Mouse (Mus musculus): ENCODE measurements around the gene Scpep1. TPM values are rescaled to one million over a fixed set of nuclear protein-coding genes. Genes with fewer than 3 reads are reported as not detected.

Gene Scpep1
- 10 to 100 TPM; 11.6 to 30.5 TPM for polyA plus RNA-seq (2017; shearing (Covaris generic))

GRCm38 (mm10) chr11:88955217-88955969, at the start of gene Scpep1:
Scpep1 (minus strand) TSS chr11:88955465.

DNA sequence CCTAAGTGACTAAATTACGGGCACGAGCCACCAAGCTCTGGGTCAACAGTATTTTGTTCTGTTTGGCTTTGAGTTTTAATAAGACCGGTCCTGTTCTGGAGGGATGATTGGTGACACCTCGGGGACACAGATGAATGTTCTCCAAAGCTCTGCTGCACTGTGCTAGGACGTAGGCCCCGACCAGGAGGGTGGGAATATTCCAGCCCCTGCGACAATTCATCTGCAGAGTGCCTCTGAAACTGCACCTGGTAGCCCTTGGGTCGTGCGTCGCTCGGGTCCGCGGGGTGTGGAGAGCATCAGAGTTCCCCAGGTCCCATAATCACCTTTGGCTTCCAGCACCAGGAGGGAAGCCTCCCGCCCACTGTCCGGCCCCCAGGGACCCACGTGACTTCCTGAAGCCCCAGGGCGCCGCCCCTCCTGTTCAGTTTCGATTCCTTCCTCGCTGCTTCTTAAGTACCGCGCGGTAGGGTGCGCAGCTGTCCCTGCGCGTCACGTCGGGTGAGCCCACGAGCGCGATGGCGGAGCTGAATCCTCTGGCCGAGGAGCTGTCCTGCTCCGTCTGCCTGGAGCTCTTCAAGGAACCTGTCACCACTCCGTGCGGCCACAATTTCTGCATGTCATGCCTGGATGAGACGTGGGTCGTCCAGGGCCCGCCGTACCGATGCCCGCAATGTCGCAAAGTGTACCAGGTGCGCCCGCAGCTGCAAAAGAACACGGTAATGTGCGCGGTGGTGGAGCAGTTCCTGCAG, 43.9 kb upstream of the Scpep1 start, which contains the start of gene Trim25:
Trim25 (plus strand) TSS at position 403 of the 749 bp plus-strand sequence.

DNA sequence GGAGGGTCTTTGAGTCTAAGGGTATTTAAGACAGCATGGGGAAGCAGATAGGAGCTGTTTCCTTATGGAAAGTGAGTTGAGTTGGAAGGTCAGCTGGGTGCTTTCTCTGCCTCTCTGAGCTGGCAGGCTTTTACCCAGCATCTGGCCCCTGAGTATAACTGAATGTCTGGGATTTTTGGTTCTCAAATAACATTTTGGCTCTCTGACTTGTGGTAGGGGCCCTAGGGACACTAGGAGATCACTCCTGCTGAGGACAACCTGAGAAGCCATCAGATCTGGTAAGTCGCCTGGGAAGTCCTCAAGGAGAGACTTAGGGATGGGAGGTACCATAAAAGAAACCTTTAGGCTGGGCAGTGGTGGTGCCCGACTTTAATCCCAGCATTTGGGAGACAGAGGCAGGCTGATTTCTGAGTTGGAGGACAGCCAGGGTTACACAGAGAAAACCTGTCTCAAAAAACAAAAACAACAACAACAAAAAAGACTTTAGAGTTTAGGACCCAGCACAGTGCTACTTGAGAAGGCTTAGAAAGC, 15.0 kb upstream of the Scpep1 start, which contains the start of gene Coil:
Coil (plus strand) TSS at position 51 of the 531 bp plus-strand sequence.

GRCm38 (mm10) chr11:88966881-88967361, 11.7 kb upstream of the Scpep1 start, which contains the start of gene Elobl:
Elobl (minus strand) TSS chr11:88966931.

Other genes starting within 250 kb of the Scpep1 start
- gene Msi2, start 237.0 kb downstream of the Scpep1 start, polyA plus RNA-seq (2017; shearing (Covaris generic)): 10 to 100 TPM; 20.9 to 22.4 TPM
- 1 to 10 TPM in 1 of 2 experiments, under 1 TPM in 1; 0.87 to 2.0 TPM for gene Akap1, start 90.9 kb downstream of the Scpep1 start, polyA plus RNA-seq (2017; shearing (Covaris generic))
- gene Elobl, start 11.5 kb upstream of the Scpep1 start, polyA plus RNA-seq (2017; shearing (Covaris generic)): not detected
- 10 to 100 TPM in 1 of 2 experiments, 1 to 10 TPM in 1; 8.8 to 12.6 TPM for gene Coil, start 14.8 kb upstream of the Scpep1 start, polyA plus RNA-seq (2017; shearing (Covaris generic))
- 10 to 100 TPM; 37.0 to 47.1 TPM for gene Trim25, start 43.9 kb upstream of the Scpep1 start, polyA plus RNA-seq (2017; shearing (Covaris generic))
- 1 to 10 TPM; 8.8 to 9.4 TPM for gene Dgke, start 111.4 kb upstream of the Scpep1 start, polyA plus RNA-seq (2017; shearing (Covaris generic))
- gene Gm525, start 118.4 kb upstream of the Scpep1 start, polyA plus RNA-seq (2017; shearing (Covaris generic)): not detected